Mouse (Mus musculus) testis, adult 2 months (tissue): ENCODE data around the gene Htra3.

Source experiments
- CTCF ChIP-seq: fragments of 200-500 bp; IDR thresholded peaks from 2 replicates; pipeline ENCODE4 v1.5.1; 2012; ENCODE audit warnings: low read depth, mild to moderate bottlenecking, inconsistent platforms, low read length, moderate library complexity; ENCODE audit not compliant: control insufficient read depth, insufficient read depth, insufficient replicate concordance
- POLR2A ChIP-seq: fragments of 200-500 bp; IDR thresholded peaks from 2 replicates; pipeline ENCODE4 v1.6.1; 2012; ENCODE audit warnings: low read depth, mild to moderate bottlenecking, inconsistent platforms, low read length, moderate library complexity; ENCODE audit not compliant: control insufficient read depth

GRCm38 (mm10) chr5:35702582-35703140 lies 23.1 kb upstream of the Htra3 start:
- TF ChIP-seq CTCF = no peak
- no peak for TF ChIP-seq POLR2A
